Mouse (Mus musculus) myocyte (in vitro differentiated cells): ENCODE results near the gene Mylk.

ENCODE experiments used
- POLR2A ChIP-seq: IDR thresholded peaks from one replicate; pipeline ENCODE4 v1.6.1; 2011; ENCODE audit warnings: low read depth, mild to moderate bottlenecking, control low read depth, moderate library complexity; ENCODE audit not compliant: insufficient read length
- USF1 ChIP-seq: IDR thresholded peaks from one replicate; pipeline ENCODE4 v1.6.1; 2011; ENCODE audit warnings: low read depth, mild to moderate bottlenecking, control low read depth, moderate library complexity

DNA sequence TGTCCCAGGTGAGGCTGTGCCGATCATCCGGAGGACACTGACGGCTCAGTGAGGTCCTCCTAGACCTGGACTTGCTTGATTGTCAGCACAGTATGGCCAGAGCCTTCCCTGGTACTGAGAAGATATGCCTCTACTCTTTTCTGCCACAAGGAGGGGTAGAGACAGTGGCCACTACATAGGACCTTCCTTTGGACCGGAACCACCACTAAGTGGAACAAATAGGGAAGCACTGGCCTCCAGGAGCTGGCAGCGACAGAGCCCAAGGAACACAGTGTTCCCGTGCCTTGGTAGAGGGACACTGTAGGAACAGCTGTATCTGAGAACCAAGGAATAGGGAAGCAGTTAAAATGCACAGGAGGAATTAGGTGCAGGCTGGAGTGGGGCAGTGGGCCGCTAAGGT lies 233.0 kb downstream of the Mylk start:
- TF ChIP-seq POLR2A (no peak), USF1 (no peak)
